Mouse (Mus musculus) cerebellum, postnatal 4 days (tissue): Measurements from ENCODE around the gene Pdcd10.

ENCODE experiments used
- DNase-seq, 2 experiments: peaks; one replicate each; pipeline ENCODE4 v3.0.0; 2022; ENCODE audit warnings: low spot score in 2 of 2, mixed read lengths in 1 of 2

The Pdcd10 gene

DNA sequence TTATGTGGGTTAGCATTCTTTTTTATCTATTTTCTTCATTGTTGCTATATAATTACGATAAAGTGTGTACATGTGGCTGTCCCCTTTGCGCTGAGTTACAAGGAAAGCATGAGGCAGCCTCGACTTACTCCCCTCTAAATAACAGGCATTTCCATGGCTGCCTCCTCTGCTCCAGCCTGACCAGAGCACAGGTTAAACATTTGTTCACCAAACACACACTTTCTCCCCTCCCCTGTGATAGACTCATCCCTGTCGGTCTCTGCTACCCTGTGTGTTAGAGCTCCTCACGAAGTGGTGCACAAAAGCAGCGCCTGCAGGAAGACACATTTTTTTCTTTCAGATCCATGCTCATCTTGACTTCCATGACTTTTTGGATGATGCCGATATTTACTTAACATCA is 82.0 kb downstream of the Pdcd10 start:
- DNase-seq: no peak

DNA sequence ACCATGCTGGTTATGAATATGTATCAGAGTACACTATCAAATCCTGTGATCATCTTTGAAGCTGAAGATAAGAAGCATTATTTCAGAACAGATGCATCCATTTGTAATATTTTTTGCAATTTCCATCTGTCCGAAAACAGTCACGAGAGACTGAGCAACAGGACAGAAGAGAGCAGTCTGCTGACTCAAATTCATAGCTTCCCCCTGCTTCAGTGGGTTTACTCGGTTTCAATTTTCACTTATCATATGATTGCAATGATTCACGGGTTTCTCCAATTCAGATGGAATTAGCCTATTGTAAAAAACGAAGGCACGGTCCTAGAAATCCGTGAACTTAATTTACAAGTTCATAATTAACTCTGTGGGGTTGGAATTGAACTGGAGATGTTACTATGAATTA is 88.5 kb downstream of the Pdcd10 start:
- DNase-seq: no peak
